Mouse (Mus musculus) cerebellum, adult 11-12 months (tissue): Measurements from ENCODE around the gene Klk4.

Source experiments
- DNase-seq: peaks from one replicate; pipeline ENCODE4 v3.0.0; 2022

Gene Klk4

DNA sequence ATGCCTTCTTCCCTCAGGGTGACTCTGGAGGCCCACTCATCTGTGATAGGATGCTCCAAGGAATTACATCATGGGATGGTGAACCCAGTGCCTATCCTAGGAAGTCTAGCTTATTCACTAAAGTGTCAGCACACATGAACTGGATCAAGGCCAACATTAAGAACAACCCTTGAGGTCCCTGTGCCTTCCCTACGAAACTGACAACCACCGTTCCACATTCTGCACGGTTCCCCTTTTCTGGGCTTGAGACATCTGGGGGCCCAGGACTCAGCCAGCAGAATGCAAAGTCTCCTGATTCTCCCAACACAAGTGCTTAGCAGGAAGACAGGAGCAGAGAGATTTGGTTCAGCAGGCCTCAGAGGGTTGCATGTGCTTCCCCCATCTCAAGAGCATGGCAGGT, 39.6 kb downstream of the Klk4 start:
- no peak for DNase-seq

DNA sequence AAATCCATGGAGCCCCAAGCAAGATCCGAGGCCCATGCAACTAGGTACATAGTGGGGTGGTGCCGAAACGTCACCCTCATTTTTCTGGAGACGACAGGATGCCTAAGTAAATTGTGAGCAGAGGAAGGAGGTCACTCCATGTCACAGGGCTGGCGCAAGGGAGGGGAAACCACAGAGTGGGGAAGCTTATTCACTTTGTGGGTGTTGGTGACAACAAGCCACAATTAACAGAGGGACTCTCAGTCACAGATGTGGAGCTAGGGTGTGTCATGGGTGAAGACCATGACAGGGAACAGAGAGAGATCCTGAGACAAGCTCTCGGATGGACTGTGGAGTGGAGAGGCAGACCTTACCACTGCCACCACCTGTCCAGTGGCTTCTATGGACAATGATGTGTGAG, 40.1 kb downstream of the Klk4 start:
- no peak for DNase-seq

DNA sequence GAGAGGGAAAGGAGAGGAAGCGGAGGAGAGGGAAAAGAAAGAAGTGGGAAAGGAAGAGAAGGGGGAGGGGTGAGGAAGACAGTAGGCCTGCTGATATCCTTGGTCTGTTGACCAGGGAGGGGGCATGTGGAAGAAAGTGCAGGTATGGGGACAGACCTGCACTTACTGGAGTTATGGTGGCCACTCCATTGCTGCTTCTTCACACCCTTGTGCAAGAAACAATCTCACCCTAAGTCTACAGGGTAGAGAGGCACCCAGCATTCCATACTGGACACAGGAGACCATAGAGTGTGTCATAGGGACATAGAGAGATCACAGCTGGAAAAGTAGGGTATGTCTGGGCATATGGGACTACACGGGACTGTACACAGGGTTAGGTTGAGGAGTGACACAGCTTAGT, 41.0 kb downstream of the Klk4 start:
- DNase-seq: no peak

DNA sequence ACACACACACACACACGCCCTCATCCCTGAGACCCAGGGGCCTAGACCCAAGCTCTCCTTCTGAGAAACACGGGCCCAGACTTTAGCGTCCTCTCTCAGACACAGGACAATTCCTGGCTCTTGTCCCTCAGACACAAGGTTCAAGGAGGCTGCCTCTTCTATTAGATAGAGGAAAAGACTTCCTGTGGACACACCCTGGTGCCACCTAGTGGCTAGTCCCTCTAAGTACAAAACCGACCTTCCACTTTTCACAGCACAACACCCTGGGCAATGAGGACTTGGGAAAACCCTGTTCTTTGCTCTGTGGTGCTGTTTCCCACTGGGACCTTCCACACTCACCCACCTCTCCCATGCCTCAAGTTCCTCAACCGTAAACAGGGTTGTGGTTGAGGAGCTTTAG, 45.0 kb downstream of the Klk4 start:
- no peak for DNase-seq

DNA sequence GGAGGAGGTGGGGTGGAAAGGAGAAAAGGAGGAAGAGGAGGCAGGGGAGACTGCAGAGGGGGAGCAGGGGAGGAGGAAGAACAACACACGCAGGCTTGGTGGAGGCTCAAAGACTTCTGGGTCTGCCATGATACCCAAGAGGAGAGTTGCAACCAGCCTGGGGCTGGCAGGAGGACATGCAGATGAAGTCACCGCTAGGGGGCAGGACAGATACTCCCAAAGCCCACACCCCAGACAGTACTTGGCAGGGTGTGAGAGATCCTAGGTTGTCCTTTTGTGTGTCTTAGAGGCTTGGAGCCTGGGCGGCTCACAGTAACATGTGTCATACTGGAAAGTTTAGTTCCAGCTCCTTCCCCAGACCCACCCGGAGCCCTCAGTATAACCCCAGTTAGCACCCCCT, 47.6 kb downstream of the Klk4 start:
- DNase-seq: no peak

DNA sequence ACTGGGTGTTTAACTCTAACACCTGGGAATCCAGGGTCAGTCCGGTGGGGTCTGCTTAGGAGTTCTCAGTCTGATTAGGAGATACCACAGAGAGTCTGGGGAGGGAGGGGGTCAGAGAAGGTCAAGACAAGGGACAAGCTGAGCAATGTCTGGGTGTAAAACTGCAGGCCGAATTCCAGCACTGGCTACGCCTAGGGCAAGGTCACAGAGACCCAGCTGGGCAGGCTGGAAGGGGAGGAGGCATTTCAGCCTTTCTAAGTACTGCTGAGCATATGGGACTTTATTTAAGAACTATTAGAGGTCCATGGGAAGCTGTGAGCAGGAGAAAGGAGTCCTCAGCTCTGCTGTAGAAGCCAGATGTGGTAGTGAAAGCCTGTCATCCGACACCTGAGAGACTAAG, 51.4 kb downstream of the Klk4 start:
- no peak for DNase-seq

DNA sequence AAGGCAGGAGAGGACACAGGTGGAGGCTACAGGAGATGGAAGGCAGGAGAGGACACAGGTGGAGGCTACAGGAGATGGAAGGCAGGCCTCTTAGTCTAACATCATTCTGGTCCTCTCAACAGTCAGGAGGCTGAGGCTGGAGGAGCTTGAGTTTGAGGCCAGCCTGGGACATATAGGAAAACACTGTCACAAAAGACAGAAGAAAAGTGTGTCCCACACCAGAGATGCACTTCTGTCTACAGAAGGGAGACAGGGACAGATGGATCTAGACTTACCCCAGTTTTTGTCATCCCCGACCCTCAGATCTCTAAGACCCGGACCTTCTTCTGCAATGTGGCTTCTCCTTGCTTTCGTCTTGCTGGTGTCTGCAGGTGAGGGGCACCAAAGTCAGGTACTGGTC, 52.5 kb downstream of the Klk4 start, which contains the start of gene Klk15:
TSS of gene Klk15 (plus strand) at position 301 of the 400 bp plus-strand sequence.
- DNase-seq: no peak

DNA sequence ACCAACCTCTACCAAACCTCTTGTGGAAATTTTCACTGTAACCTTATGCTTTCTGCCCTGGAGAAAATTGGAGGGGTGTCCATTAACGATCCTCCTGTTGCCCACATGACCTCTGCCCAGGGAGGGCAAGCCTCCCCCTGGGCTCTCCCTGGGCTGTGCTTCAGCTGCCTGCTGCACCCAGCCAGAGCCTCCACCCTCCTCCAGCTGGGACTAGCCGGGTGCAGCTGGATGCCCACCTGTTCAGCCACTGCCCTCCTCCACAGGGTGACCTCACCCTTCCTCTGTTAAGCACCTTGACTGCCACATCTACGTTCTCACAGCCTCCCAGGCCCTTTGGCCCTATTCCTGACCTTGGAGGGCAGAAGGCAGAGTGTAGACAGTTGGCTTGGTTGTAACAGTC, 53.8 kb downstream of the Klk4 start:
- DNase-seq: no peak
